Mouse (Mus musculus): Measurements from ENCODE around the gene P2ry14.
A peak's percentile ranks its signal among the peaks of the same experiment; 100 is the strongest.
"Not testable (repeated sequence)": the region's sequence is repeated elsewhere in the genome, so short reads cannot be mapped to it uniquely, and the experiment has no call there.

P2ry14 gene

DNA sequence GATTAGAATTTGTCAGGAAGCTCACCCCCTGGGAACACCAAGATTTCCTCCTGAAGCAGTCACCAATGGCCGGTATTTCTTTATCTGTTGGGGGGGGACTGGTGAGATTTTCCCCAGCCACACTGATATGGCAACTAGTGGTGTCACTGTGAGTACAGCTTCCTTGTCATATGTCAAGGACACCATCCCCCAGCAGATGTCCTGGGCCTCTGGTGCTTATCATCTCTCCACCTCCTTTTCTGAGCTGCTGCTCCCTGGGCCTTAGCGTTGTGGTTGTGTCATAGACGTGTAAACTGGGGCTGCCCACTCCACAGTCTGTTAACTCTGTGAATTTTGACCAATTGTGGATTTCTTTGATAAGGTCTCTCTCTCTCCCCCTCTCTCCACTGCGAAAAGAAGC is 49.0 kb downstream of the P2ry14 start:
- no peak for DNase-seq (ENCODE audit: low spot score)

DNA sequence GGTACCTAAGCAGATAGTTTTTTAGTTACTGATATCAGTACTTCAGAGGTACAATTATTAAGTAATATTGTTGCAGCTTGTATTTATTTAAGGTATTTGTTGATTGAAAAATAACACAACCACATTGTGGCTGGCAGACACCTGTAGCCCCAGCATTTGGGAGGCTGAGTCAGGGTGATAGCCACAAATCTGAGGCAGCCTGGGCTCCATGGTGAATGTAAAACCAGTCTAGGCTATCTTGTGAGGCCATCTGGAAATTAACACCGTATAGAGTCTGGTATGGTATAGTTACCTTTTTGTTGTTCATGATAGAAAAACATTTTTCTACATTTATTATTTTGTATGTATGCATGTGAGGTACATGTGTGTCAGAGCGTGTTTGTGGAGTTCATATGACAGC is 51.3 kb downstream of the P2ry14 start:
- DNase-seq (ENCODE audit: low spot score), result no peak

DNA sequence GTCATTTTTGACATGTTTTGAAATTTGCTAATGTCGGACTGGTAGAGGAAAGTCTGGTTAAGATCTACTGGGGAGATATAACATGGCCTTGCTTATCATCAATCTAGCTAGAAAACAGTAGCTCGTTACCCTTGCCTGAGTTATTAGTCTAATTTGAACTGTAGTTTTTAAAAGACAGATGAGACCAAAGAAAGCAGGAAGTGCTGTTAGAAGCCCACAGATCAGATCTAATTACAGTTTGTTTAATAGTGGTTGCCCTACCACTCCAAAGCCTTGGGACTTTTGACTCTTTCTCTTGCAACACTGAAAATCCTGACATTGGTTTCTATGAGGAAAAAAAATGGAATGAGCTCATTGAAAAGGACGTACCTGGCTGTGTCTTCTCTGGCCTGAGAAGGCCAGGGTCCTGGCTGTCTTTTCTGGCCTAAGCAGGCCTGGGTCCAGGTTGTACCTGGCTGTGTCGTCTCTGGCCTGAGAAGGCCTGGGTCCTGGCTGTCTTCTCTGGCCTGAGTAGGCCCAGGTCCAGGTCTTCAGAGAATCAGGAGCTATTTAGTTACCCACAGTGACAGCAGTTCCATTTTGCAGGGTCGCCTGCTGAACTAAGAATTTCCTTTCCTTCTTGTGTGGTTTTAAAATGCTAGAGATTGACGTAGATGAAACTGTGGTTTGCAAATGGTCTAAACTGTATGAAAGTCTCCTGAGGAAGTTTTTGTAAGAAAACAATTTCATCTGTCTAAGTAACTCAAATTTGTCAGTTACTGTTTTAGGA is 52.0 kb downstream of the P2ry14 start, which contains the start of gene Gpr171:
Gene Gpr171, minus strand, starts transcription at position 604 of the 769 bp plus-strand sequence.
- peak; percentile 29 for DNase-seq (ENCODE audit: low spot score)

DNA sequence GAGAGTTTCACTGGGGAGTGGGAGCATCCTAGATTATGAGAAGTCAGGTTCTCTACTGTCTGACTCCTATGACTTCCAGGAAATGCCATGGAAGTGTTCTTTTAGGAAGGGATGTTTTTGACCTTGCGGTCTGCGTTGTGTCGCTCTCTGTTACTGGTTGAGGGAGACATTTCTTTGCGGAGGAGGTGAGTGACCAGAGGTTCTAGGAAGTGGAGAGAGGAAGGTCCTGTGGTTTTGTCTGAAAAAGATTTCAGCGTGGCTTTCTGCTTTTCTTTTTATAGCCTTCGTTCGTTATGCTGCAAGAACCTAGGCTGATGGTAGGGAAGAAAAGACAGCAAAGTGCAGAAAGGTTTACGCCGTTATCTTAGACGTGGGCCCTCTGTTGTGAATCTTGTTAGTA is 54.9 kb downstream of the P2ry14 start:
- peak; percentile 24 for DNase-seq (ENCODE audit: low spot score)

DNA sequence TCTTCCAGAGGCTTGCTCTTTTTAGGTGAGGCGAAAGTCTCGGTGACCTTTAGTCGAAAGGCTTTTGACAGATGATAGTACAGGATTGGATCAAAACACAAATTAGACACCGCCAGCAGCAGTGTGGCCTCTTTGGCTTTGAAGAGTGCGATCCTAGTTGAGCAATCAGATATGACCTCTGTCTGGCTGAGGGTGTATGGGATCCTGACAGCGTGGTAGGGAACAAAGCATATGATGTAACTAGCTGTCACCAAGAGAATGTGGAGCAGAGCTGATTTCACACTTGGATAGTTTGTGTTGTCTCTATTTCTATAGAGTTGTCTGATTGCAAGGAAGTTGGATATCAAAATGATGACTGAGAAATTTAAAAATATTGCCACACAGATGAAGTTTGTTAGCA is 56.0 kb downstream of the P2ry14 start:
- DNase-seq (ENCODE audit: low spot score), result peak; percentile 18

DNA sequence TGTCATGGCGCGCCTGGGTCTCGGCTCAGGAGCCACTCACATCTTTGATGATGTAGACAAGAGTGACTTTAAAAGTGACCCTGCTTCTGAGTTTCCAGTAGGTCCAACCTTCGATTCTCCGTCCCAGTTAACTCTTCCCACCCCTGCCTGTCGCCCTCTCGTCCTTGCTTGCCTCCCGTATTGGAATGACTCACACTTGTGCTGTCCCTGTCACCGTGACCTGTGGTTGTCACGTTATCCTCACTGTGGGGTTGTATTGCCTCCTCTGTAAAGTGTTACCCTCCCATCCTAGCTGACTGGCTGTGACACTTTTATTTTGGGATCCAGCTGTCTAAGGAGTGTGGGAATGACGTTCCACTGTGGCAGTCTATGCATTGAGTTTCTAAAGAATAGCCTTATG is 60.7 kb downstream of the P2ry14 start:
- no peak for DNase-seq (ENCODE audit: low spot score)

DNA sequence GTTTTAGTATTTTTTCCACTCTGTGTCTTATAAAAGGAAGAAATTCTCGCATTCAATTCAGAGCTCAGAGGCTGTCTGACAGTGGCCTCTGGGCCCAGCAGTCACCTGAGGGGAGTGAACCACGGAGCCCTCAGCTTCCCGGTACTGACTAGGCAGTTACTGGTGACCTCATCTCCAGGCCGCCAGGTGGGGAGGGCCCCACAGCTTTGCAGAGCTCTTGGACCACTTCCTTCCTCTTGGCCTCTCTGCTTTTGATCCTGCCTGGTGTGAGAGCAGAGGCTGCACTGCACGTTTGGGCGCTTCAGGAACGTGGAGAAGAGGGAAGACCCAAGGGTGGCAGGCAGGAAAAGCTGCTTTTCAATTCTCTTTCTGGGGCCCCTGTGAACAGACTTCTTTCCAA is 72.5 kb downstream of the P2ry14 start:
- peak; percentile 44 for DNase-seq (ENCODE audit: low spot score)

DNA sequence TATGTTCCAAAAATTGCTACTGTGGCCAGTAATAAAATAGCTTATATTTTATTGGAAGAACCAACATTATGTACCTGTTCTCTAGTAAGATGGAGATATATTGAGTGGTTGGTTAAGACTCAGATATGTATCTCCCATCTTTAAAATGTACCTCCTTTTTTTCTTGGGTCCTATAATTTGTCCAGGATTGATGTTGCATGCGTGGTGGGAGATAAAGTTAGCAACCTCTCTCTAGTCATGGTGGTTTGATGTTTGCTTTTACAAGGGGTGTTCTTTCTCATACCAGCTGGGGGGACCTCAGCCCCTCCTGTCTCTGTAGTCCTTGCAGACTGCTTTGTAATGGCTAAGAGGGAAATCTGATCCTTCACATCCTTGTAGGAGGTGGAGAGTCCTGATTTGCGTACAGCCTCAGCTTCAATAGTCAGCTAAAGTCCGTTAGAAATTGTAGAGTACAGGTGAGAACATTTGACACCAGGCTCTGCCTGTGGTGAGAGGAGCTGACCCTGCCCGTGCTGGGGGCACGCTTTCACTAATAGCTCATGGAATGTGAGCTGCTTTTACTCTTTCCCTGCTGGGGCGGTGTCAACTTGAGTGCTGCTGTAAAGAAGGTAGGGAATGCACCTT is 73.0 kb downstream of the P2ry14 start:
- DNase-seq (ENCODE audit: low spot score), result no peak

DNA sequence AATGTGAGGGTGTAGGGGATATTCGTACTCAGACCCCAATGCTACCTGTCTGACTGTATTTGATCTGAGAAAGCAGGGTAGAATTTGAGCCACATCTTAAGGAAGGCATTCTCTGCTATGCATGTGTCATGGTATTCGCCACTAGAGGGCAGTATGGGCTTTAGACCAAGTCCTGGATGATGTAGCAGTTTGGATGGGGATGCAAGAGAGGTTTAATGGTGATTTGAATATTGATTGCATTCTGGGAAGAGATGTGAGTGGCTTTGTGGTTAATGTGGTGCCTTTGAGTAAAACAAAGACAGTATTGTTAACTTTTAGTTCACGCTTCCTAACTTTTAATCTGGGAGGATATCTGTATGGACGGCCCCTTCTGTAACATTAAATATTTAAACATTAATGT is 74.1 kb downstream of the P2ry14 start:
- DNase-seq (ENCODE audit: low spot score), result peak; percentile 58

DNA sequence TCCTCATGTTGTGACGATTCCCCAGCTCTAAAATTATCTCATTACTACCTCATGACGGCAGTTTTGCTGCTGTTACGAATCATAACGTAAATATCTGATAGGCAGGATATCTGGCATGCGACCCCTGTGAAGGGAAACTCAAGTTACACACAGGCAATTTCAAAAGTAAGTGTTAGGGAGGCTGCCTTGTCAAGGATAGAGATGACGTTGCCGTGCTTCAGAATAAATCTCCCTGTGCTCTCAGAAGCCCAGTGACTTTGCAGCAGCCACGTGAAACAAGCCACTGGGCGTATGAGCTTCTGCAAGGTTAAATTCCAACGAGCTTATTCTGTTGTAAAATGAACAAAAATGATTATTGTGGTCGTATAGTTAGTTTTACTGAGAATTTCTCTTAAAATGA is 74.8 kb downstream of the P2ry14 start:
- no peak for DNase-seq (ENCODE audit: low spot score)

DNA sequence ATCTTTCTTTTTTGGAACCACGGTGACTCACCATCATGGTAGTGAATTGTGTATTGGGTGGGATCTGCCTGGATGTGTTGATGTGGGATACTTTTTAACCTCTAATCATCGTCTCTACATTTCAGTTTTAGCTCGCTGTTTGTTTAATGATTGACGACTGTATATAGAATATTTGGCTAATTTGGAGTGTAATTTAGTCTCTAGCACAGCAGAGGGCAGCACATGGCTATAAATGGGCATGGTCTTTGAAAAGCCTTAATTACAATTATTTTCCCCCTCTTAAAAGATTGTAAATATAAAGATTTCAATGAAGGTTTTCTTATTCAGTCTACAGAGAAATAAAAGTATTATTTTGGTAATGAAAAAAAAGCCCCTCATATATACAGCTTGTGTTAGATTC is 76.1 kb downstream of the P2ry14 start:
- no peak for DNase-seq (ENCODE audit: low spot score)

DNA sequence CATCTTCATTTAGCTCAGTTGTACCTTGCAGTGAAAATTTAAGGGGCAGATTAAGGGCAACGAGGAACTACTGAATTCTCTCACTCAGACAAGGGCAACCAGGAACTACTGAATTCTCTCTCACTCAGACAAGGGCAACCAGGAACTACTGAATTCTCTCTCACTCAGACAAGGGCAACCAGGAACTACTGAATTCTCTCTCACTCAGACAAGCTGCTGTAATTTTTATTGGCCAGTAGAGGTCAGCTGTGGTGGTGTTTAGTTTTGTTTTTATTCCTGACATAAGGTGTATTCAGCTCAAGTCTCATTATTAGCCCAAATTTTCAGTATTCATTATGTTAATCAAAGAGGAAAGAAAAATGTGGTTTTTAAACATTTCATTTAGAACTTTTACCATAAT is 84.3 kb downstream of the P2ry14 start:
- not testable (repeated sequence) for DNase-seq (ENCODE audit: low spot score)

DNA sequence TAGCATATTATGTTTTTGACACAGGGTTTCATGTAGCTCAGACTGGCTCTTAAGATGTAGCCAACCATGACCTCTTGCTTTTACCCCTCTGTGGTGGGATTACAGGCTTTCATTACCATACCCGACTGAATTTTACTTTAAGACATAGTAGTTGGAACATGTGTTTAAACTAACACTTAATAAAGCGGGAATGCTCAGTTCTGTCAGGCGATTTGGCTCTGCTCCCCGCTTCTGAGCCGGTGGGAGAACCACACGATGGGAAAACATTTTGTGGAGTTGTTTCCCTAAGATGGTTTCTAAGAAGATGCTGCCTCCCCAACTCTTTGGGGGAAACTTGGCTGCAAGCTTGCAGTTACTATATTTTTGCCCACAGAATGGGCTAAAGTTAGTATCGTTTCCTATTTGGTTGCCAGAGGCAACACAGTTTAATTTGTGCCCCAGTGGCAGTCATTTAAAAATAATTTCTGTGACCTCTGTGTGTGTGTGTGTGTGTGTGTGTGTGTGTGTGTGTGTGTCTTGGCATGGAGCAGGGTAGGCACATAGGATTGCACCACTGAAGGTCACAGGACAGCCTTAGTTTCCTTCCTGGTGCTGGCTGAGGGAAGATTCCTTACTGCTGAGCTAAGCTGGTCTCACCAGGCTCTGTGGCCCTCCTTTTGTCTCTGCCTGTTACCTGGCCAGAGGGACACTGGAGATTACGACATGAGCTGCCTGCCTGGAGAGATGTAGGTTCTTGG is 86.7 kb downstream of the P2ry14 start:
- no peak for DNase-seq (ENCODE audit: low spot score)

DNA sequence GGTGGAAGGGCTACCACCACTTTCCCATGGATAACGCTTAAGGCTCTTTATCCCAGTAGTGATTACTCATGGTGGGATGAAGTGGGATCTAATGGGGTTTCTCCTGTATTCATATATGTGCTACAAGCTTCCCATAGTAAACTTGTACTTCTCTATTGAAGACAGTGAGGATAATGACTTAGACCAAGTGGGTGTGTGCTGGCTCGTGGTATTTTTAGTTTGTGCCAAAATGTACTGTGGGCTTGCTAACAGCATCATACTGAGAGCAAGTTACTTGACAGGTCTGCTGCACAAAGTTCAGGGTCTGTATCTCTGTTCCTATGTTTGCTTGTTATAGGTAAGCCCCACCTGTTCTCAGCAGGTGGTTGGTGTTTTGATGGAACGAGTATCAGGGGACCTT is 87.5 kb downstream of the P2ry14 start:
- DNase-seq (ENCODE audit: low spot score), result no peak
